Mouse (Mus musculus): ENCODE results near the gene Tlr2.
"Not testable (repeated sequence)": the region's sequence is repeated elsewhere in the genome, so short reads cannot be mapped to it uniquely, and the experiment has no call there.

Tlr2 gene

GRCm38 (mm10) chr3:83841095-83841850 lies at the start of gene Tlr2:
Tlr2 (minus strand) TSS chr3:83841767.
- DNase-seq: no peak

- DNase-seq: no peak
These were observed 43.6 kb upstream of the Tlr2 start for GRCm38 (mm10) chr3:83885163-83885562.

GRCm38 (mm10) chr3:83879261-83880050 lies 37.9 kb upstream of the Tlr2 start:
- DNase-seq: not testable (repeated sequence)

- DNase-seq: no peak
These were observed 37.2 kb upstream of the Tlr2 start for GRCm38 (mm10) chr3:83878801-83879200.

GRCm38 (mm10) chr3:83876299-83876698 lies 34.7 kb upstream of the Tlr2 start:
- DNase-seq: no peak

GRCm38 (mm10) chr3:83875078-83875477 lies 33.5 kb upstream of the Tlr2 start:
- DNase-seq: not testable (repeated sequence)

GRCm38 (mm10) chr3:83872853-83873252 lies 31.3 kb upstream of the Tlr2 start:
- not testable (repeated sequence) for DNase-seq

GRCm38 (mm10) chr3:83871962-83872361 lies 30.4 kb upstream of the Tlr2 start:
- not testable (repeated sequence) for DNase-seq

- DNase-seq: not testable (repeated sequence)
These were observed 30.0 kb upstream of the Tlr2 start for GRCm38 (mm10) chr3:83871559-83871958.

GRCm38 (mm10) chr3:83869776-83870175 lies 28.2 kb upstream of the Tlr2 start:
- DNase-seq: no peak

- DNase-seq: not testable (repeated sequence)
These were observed 25.5 kb upstream of the Tlr2 start for GRCm38 (mm10) chr3:83867026-83867425.

- DNase-seq: no peak
These were observed 23.6 kb upstream of the Tlr2 start for GRCm38 (mm10) chr3:83865216-83865615.

- no peak for DNase-seq
These were observed 22.5 kb upstream of the Tlr2 start for GRCm38 (mm10) chr3:83864064-83864548.

- peak; percentile 6 for DNase-seq
These were observed 21.4 kb upstream of the Tlr2 start for GRCm38 (mm10) chr3:83862956-83863355.

GRCm38 (mm10) chr3:83859595-83859994 lies 18.0 kb upstream of the Tlr2 start:
- no peak for DNase-seq

GRCm38 (mm10) chr3:83859071-83859470 lies 17.5 kb upstream of the Tlr2 start:
- DNase-seq: no peak

- no peak for DNase-seq
These were observed 16.1 kb upstream of the Tlr2 start for GRCm38 (mm10) chr3:83857621-83858020.

GRCm38 (mm10) chr3:83855643-83856042 lies 14.1 kb upstream of the Tlr2 start:
- no peak for DNase-seq

- no peak for DNase-seq
These were observed 7.8 kb upstream of the Tlr2 start for GRCm38 (mm10) chr3:83849341-83849740.

GRCm38 (mm10) chr3:83844766-83845520 lies 3.4 kb upstream of the Tlr2 start:
- DNase-seq: no peak

GRCm38 (mm10) chr3:83839477-83839876 lies 2.1 kb downstream of the Tlr2 start:
- no peak for DNase-seq

GRCm38 (mm10) chr3:83836685-83837084 lies 4.9 kb downstream of the Tlr2 start:
- DNase-seq: no peak

GRCm38 (mm10) chr3:83828145-83828611 lies 13.4 kb downstream of the Tlr2 start:
- DNase-seq: no peak

All from cerebellum, adult 9-11 months (tissue).